Mouse (Mus musculus) 3T3-L1 (cell line): ENCODE data around the gene Aprt.

Experiments
- DNase-seq: peaks from one replicate; pipeline ENCODE4 v3.0.0-alpha.2; 2015; ENCODE audit warnings: low read depth, low spot score

Gene Aprt

GRCm38 (mm10) chr8:122564363-122565352, 12.1 kb downstream of the Aprt start:
- DNase-seq = no peak

- no peak for DNase-seq
These were observed 15.5 kb downstream of the Aprt start for GRCm38 (mm10) chr8:122561199-122561598.

GRCm38 (mm10) chr8:122558671-122559349, 17.9 kb downstream of the Aprt start:
- DNase-seq = peak; percentile 76

GRCm38 (mm10) chr8:122557248-122558038, 19.3 kb downstream of the Aprt start:
- DNase-seq = peak; percentile 42

- peak; percentile 98 for DNase-seq
These were observed 20.4 kb downstream of the Aprt start for GRCm38 (mm10) chr8:122556030-122557009.

GRCm38 (mm10) chr8:122554786-122555185, 21.9 kb downstream of the Aprt start:
- DNase-seq = no peak

GRCm38 (mm10) chr8:122551265-122552051, 25.3 kb downstream of the Aprt start, which contains the start of gene Piezo1:
Gene Piezo1, minus strand, starts transcription at chr8:122551329.
- peak; percentile 91 for DNase-seq

- DNase-seq = no peak
These were observed 25.8 kb downstream of the Aprt start for GRCm38 (mm10) chr8:122550995-122551264.

GRCm38 (mm10) chr8:122550234-122550994, 26.3 kb downstream of the Aprt start:
- peak; percentile 63 for DNase-seq

GRCm38 (mm10) chr8:122548891-122549439, 27.7 kb downstream of the Aprt start:
- DNase-seq = peak; percentile 86

- no peak for DNase-seq
These were observed 28.4 kb downstream of the Aprt start for GRCm38 (mm10) chr8:122548331-122548730.

- no peak for DNase-seq
These were observed 28.9 kb downstream of the Aprt start for GRCm38 (mm10) chr8:122547815-122548214.

GRCm38 (mm10) chr8:122546811-122547453, 29.8 kb downstream of the Aprt start:
- no peak for DNase-seq

GRCm38 (mm10) chr8:122546066-122546755, 30.5 kb downstream of the Aprt start:
- DNase-seq = no peak

GRCm38 (mm10) chr8:122544138-122544537, 32.6 kb downstream of the Aprt start:
- no peak for DNase-seq

GRCm38 (mm10) chr8:122538310-122539076, 38.2 kb downstream of the Aprt start:
- no peak for DNase-seq

GRCm38 (mm10) chr8:122537812-122538211, 38.9 kb downstream of the Aprt start:
- DNase-seq = no peak
